Mouse (Mus musculus) kidney, adult 2 months (tissue): ENCODE data around the gene Sohlh2.

Experiments
- CTCF ChIP-seq: fragments of 200-500 bp; conservative IDR thresholded peaks from 2 replicates; pipeline ENCODE4 v1.5.1; 2011; ENCODE audit warnings: low read depth, mild to moderate bottlenecking, control low read depth, low read length, moderate library complexity, mixed read lengths; ENCODE audit not compliant: insufficient read depth, insufficient read length
- POLR2A ChIP-seq: fragments of 200-500 bp; IDR thresholded peaks from one replicate; pipeline ENCODE4 v1.6.1; 2011; ENCODE audit warnings: low read depth, low read length, control low read depth

GRCm38 (mm10) chr3:55151656-55152433, 30.0 kb upstream of the Sohlh2 start:
- TF ChIP-seq CTCF (peak; percentile 72), POLR2A (no peak)
